In genomic region chr10:100282471-100282870, GRCm38 (mm10) we compare ENCODE assay signal across 24 mouse cellular contexts. TPM values are rescaled to one million over a fixed set of nuclear protein-coding genes. Genes with fewer than 3 reads are reported as not detected.
"Had no signal": no experiment of that assay in that cellular context is flagged by ENCODE, and none has a peak within 500 bp of the region (broad histone marks: within the 10 kb centered on the region; RNA-seq: fewer than 3 reads in every experiment).

No protein-coding gene starts in this region.

- ATAC-seq: lung, postnatal 0 days; midbrain, embryonic 13.5 days; midbrain, embryonic 15.5 days had no signal

- H3K36me3 ChIP-seq: lung, embryonic 15.5 days; midbrain, embryonic 13.5 days; midbrain, embryonic 15.5 days; neural tube, embryonic 12.5 days; stomach, embryonic 15.5 days had no signal

- H3K27me3 ChIP-seq: lung, embryonic 15.5 days; midbrain, embryonic 13.5 days; midbrain, embryonic 15.5 days; neural tube, embryonic 12.5 days; stomach, embryonic 15.5 days had no signal

- H3K4me1 ChIP-seq: lung, embryonic 15.5 days; midbrain, embryonic 13.5 days; midbrain, embryonic 15.5 days; neural tube, embryonic 12.5 days; stomach, embryonic 15.5 days had no signal

- H3K27ac ChIP-seq: lung, embryonic 15.5 days; midbrain, embryonic 13.5 days; midbrain, embryonic 15.5 days; neural tube, embryonic 12.5 days; stomach, embryonic 15.5 days; stomach, postnatal 0 days had no signal

- H3K9ac ChIP-seq: lung, embryonic 15.5 days; midbrain, embryonic 13.5 days; midbrain, embryonic 15.5 days; neural tube, embryonic 12.5 days; stomach, embryonic 15.5 days had no signal

- H3K9me3 ChIP-seq: lung, embryonic 15.5 days; midbrain, embryonic 13.5 days; midbrain, embryonic 15.5 days; neural tube, embryonic 12.5 days; stomach, embryonic 15.5 days had no signal

- DNase-seq: lung, adult 18-20 months; lung, postnatal 14 days; lung, postnatal 4 days; right cerebral cortex, postnatal 14 days; thymus, adult 18-20 months; thymus, postnatal 14 days; thymus, postnatal 36 days had no signal

- H3K4me2 ChIP-seq: lung, embryonic 15.5 days; midbrain, embryonic 11.5 days; midbrain, embryonic 13.5 days; midbrain, embryonic 15.5 days; neural tube, embryonic 12.5 days; stomach, embryonic 15.5 days had no signal

- H3K4me3 ChIP-seq: lung, embryonic 15.5 days; midbrain, embryonic 13.5 days; midbrain, embryonic 15.5 days; neural tube, embryonic 12.5 days; stomach, embryonic 15.5 days had no signal

RNA-seq across cellular contexts. Expression of gene Gm4301, which starts 53.0 kb away (rescaled TPM):
- total RNA-seq: megakaryocyte, adult 5-6 weeks; megakaryocyte-erythroid progenitor cell, adult 5-6 weeks; midbrain, postnatal 0 days; monocyte, adult 5-6 weeks; neutrophil, adult 5-6 weeks had no signal
- polyA plus RNA-seq: liver, embryonic 16.5 days; lung, embryonic 15.5 days; lung, postnatal 0 days; midbrain, embryonic 11.5 days; midbrain, embryonic 13.5 days; midbrain, embryonic 15.5 days; midbrain, postnatal 0 days; neural tube, embryonic 12.5 days; neural tube, embryonic 14.5 days; spleen, adult 2 months; stomach, embryonic 15.5 days; stomach, postnatal 0 days; thymus, postnatal 0 days had no signal

RNA-seq across cellular contexts. Expression of gene Gm4302, which starts 58.2 kb away (rescaled TPM):
- total RNA-seq: megakaryocyte, adult 5-6 weeks; megakaryocyte-erythroid progenitor cell, adult 5-6 weeks; monocyte, adult 5-6 weeks; neutrophil, adult 5-6 weeks had no signal
- polyA plus RNA-seq: liver, embryonic 16.5 days; lung, embryonic 15.5 days; lung, postnatal 0 days; midbrain, embryonic 11.5 days; midbrain, embryonic 13.5 days; midbrain, embryonic 15.5 days; midbrain, postnatal 0 days; neural tube, embryonic 12.5 days; neural tube, embryonic 14.5 days; spleen, adult 2 months; stomach, embryonic 15.5 days; stomach, postnatal 0 days; thymus, postnatal 0 days had no signal
